Mouse (Mus musculus) midbrain, embryonic 11.5 days (tissue): Measurements from ENCODE around the gene Zfp326. TPM values are rescaled to one million over a fixed set of nuclear protein-coding genes. Genes with fewer than 3 reads are reported as not detected.

Source experiments
- ATAC-seq: fragments of 200-750 bp; cut with Nextera tagmentation; 2 replicates; pipeline ENCODE4 v1.8.0; 2017; ENCODE audit warnings: moderate TSS enrichment, moderate library complexity; ENCODE audit not compliant: low FRiP score
- DNase-seq: peaks from one replicate; pipeline ENCODE4 v3.0.0; 2015; ENCODE audit warnings: low spot score; ENCODE audit errors: missing footprints
- H3K27ac ChIP-seq: fragments of 300-500 bp; sonication (generic); 2 replicates; pipeline ENCODE4 v1.5.1; 2014; ENCODE audit warnings: low read depth, low read length
- H3K27me3 ChIP-seq: fragments of 300-500 bp; sonication (generic); 2 replicates; pipeline ENCODE4 v1.6.1; 2014; ENCODE audit warnings: mild to moderate bottlenecking, low read length, moderate library complexity, mixed read lengths; ENCODE audit not compliant: control insufficient read depth, insufficient read depth
- H3K36me3 ChIP-seq: fragments of 300-500 bp; sonication (generic); 2 replicates; pipeline ENCODE4 v1.6.1; 2014; ENCODE audit warnings: mild to moderate bottlenecking, low read length, moderate library complexity, mixed read lengths; ENCODE audit not compliant: control insufficient read depth, insufficient read depth
- H3K4me1 ChIP-seq: fragments of 300-500 bp; sonication (generic); 2 replicates; pipeline ENCODE4 v1.6.1; 2014; ENCODE audit warnings: low read length; ENCODE audit not compliant: control insufficient read depth, insufficient read depth
- H3K4me2 ChIP-seq: fragments of 300-500 bp; sonication (generic); 2 replicates; pipeline ENCODE4 v1.6.1; 2014; ENCODE audit warnings: mild to moderate bottlenecking, moderate library complexity
- H3K4me3 ChIP-seq: fragments of 300-500 bp; sonication (generic); 2 replicates; pipeline ENCODE4 v1.5.1; 2014; ENCODE audit warnings: low read depth, low read length
- H3K9ac ChIP-seq: fragments of 300-500 bp; sonication (generic); 2 replicates; pipeline ENCODE4 v1.6.1; 2014; ENCODE audit warnings: low read length
- H3K9me3 ChIP-seq: fragments of 300-500 bp; sonication (generic); 2 replicates; pipeline ENCODE4 v1.6.1; 2016; ENCODE audit warnings: low read length; ENCODE audit not compliant: control insufficient read depth
- WGBS: fragments of 180-500 bp; shearing (Covaris S2); extraction: QIAGEN DNeasy Blood & Tissue Kit; methylation state at CpG from one replicate; pipeline ENCODE4 v1.1.7; 2014; 5-methylcytosine and 5-hydroxymethylcytosine counted together
- polyA plus RNA-seq: library from polyadenylated mRNA; unstranded; fragments of >200 nt; fragmentation: Nextera tagmentation; extraction: Ambion mirVana; gene quantifications from 2 replicates; pipeline ENCODE4 v1.2.1, GENCODE M21; 2014

The Zfp326 gene
- polyA plus RNA-seq, 1 experiment from 2014 or later, result 43.3 TPM

GRCm38 (mm10) chr5:105844044-105844753 is 32.2 kb upstream of the Zfp326 start:
- no peak overlapping the region for H3K9ac ChIP-seq
- DNase-seq (no peak), ATAC-seq (no peak)
- H3K27ac ChIP-seq, result no peak overlapping the region
- H3K36me3 ChIP-seq, result no peaks in the 10 kb centered on the region
- no peak overlapping the region for H3K4me3 ChIP-seq
- 91% methylated on average over 10 of the region's 10 CpGs for WGBS
- H3K9me3 ChIP-seq, result no peaks in the 10 kb centered on the region
- no peaks in the 10 kb centered on the region for H3K27me3 ChIP-seq
- H3K4me2 ChIP-seq, result no peak overlapping the region
- no peaks in the 10 kb centered on the region for H3K4me1 ChIP-seq

DNA sequence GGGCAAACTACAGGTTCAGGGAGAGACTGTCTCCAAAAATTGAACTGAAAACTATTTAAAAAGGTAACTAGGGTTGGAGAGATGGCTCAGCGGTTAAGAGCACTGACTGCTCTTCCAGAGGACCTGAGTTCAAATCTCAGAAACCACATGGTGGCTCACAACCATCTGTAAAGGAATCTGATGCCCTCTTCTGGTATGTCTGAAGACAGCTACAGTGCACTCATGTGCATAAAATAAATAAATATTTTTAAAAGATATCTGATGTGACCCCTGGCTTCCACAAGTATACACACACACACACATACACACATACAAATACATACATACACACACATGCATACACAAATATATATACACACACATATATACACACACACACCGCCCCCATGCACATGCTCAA is 31.3 kb upstream of the Zfp326 start:
- Histone ChIP-seq H3K9me3 (no peaks in the 10 kb centered on the region), H3K27me3 (no peaks in the 10 kb centered on the region), H3K36me3 (no peaks in the 10 kb centered on the region), H3K4me1 (no peaks in the 10 kb centered on the region), H3K4me3 (no peak overlapping the region), H3K9ac (no peak overlapping the region), H3K4me2 (no peak overlapping the region), H3K27ac (no peak overlapping the region)
- no peak for DNase-seq
- WGBS, result 95% methylated on average over 2 of the region's 2 CpGs
- no peak for ATAC-seq

- H3K4me3 ChIP-seq, result no peak overlapping the region
- ATAC-seq (no peak), DNase-seq (no peak)
- H3K4me1 ChIP-seq, result no peaks in the 10 kb centered on the region
- whole genome bisulfite sequencing, result 90% methylated on average over 8 of the region's 8 CpGs
- no peaks in the 10 kb centered on the region for H3K9me3 ChIP-seq
- no peak overlapping the region for H3K9ac ChIP-seq
- no peaks in the 10 kb centered on the region for H3K27me3 ChIP-seq
- no peaks in the 10 kb centered on the region for H3K36me3 ChIP-seq
- no peak overlapping the region for H3K27ac ChIP-seq
- H3K4me2 ChIP-seq, result no peak overlapping the region
Observed at GRCm38 (mm10) chr5:105847726-105848125, 28.6 kb upstream of the Zfp326 start.

- no peak overlapping the region for H3K27ac ChIP-seq
Observed at GRCm38 (mm10) chr5:105849222-105849621, 27.1 kb upstream of the Zfp326 start.

DNA sequence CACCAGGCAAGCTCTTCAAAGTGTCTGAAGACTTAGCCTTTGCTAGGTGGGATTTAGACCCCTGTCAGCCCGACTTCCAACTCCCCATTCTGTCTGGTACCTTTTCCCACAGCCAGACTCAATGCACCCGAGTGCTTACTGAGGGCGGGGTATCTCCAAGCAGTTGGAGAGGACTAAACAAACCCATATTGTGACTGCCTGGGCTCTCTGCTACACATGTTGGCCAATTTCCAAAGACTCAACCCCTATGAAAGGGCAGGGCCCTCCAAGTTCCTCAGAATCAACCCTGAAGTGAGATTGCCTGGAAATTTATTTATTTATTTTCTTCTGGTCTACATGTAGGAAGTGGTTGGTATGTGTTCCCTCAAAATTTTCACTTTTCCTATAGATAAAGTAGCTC is 26.7 kb upstream of the Zfp326 start:
- WGBS, result 83% methylated on average over 3 of the region's 3 CpGs

More at GRCm38 (mm10) chr5:105849222-105849621, 27.1 kb upstream of the Zfp326 start:
- H3K36me3 ChIP-seq, result no peaks in the 10 kb centered on the region
- WGBS, result 84% methylated on average over 4 of the region's 4 CpGs
- H3K9ac ChIP-seq, result no peak overlapping the region
- DNase-seq, result peak; percentile 8
- H3K4me3 ChIP-seq, result no peak overlapping the region
- no peaks in the 10 kb centered on the region for H3K4me1 ChIP-seq
- H3K9me3 ChIP-seq, result no peaks in the 10 kb centered on the region
- H3K4me2 ChIP-seq, result no peak overlapping the region
- no peak for ATAC-seq
- H3K27me3 ChIP-seq, result no peaks in the 10 kb centered on the region

DNA sequence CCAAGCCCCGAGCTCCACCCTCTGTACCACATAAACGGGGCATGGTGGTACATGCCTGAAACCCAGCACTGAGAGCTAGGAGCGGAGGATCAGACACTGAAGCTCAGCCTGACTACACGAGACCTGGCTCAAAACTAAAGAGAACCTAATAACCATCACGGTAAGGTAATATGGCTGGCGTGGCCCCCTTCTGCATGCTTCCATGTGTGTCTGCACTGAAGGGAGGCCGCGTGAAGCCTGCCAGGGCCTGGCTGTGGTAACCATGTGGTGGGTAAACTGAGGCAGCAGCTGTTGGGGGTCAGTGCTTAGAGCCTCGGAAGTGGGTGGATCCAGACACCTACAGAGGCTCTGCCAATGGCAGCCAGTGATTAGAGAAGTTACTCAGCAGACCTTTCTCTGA is 23.1 kb upstream of the Zfp326 start:
- Histone ChIP-seq H3K4me3 (no peak overlapping the region), H3K4me2 (no peak overlapping the region), H3K27ac (no peak overlapping the region), H3K4me1 (no peaks in the 10 kb centered on the region), H3K9me3 (no peaks in the 10 kb centered on the region), H3K27me3 (no peaks in the 10 kb centered on the region), H3K9ac (no peak overlapping the region), H3K36me3 (no peaks in the 10 kb centered on the region)
- 86% methylated on average over 9 of the region's 9 CpGs for WGBS
- ATAC-seq (no peak), DNase-seq (peak; percentile 57)

More for the DNA sequence above, 26.7 kb upstream of the Zfp326 start:
- H3K4me1 ChIP-seq, result no peaks in the 10 kb centered on the region
- H3K4me2 ChIP-seq, result no peak overlapping the region
- H3K27me3 ChIP-seq, result no peaks in the 10 kb centered on the region
- no peak overlapping the region for H3K4me3 ChIP-seq
- H3K27ac ChIP-seq, result no peak overlapping the region
- DNase-seq (no peak), ATAC-seq (no peak)
- no peaks in the 10 kb centered on the region for H3K9me3 ChIP-seq
- no peaks in the 10 kb centered on the region for H3K36me3 ChIP-seq
- H3K9ac ChIP-seq, result no peak overlapping the region

DNA sequence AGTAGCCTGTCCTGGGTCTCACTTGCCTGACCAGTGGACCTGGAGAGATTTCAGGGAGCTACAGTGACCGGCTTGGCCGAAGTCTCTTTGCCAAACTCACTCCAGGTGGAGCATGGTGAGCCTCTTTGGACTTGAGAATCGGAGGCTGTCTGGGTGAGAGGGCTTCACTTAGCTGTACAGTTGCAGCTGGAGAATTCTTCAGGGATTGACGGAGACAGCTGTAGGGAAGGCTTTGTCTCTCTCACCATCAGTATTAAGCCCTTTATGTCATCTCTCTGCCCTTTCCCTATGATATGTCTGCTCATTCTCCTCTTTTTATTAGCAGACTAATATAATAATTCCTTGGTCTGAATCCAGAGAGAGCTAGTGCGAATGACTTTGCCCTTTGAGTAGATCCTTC is 18.9 kb upstream of the Zfp326 start:
- Histone ChIP-seq H3K4me1 (no peaks in the 10 kb centered on the region), H3K27me3 (no peaks in the 10 kb centered on the region), H3K9me3 (no peaks in the 10 kb centered on the region), H3K4me3 (no peak overlapping the region), H3K36me3 (no peaks in the 10 kb centered on the region), H3K27ac (no peak overlapping the region), H3K4me2 (no peak overlapping the region), H3K9ac (no peak overlapping the region)
- no peak for ATAC-seq
- WGBS, result 84% methylated on average over 5 of the region's 5 CpGs
- peak; percentile 10 for DNase-seq

GRCm38 (mm10) chr5:105858754-105859694 is 17.3 kb upstream of the Zfp326 start:
- Histone ChIP-seq H3K27ac (no peak overlapping the region), H3K9ac (no peak overlapping the region), H3K4me3 (no peak overlapping the region), H3K27me3 (no peaks in the 10 kb centered on the region), H3K36me3 (no peaks in the 10 kb centered on the region), H3K4me1 (no peaks in the 10 kb centered on the region), H3K4me2 (no peak overlapping the region), H3K9me3 (no peaks in the 10 kb centered on the region)
- 76% methylated on average over 8 of the region's 8 CpGs for WGBS
- ATAC-seq (no peak), DNase-seq (peak; percentile 80)
